20 mouse cellular contexts compared by ENCODE assay signal in the genomic region with DNA sequence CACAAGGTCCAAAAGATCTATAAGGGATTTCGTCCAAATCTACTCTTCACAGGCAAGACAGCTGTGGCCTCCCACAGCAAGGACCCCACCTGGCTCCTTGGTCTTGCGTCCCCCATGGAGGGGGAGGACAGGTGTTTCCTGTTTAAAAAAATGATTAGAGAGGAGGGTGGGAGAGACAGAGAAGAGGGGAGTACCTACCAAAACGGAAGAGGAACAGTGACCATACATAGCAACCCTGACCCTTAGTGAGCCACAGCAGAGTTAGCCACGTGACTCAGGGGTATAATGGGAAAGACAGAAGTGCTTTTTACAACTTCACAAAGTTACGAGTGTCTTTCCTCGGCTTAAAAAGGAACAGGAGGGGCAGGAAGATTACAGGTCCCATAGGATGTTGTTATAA. TPM values are rescaled to one million over a fixed set of nuclear protein-coding genes. Genes with fewer than 3 reads are reported as not detected.
DNase-seq lines count a peak whose midpoint lies in the region; ATAC-seq lines count a peak whose summit lies in the region.
"Had no signal": no experiment of that assay in that cellular context is flagged by ENCODE, and none has a peak within 500 bp of the region (broad histone marks: within the 10 kb centered on the region; RNA-seq: fewer than 3 reads in every experiment).

No protein-coding gene starts in this region.

- no peaks in the 10 kb centered on the region for H3K9me3 ChIP-seq in limb, embryonic 13.5 days
- H3K9me3 ChIP-seq in limb, embryonic 10.5 days (replicated peaks), result no peaks in the 10 kb centered on the region
- no peaks in the 10 kb centered on the region for H3K9me3 ChIP-seq in hindbrain, embryonic 10.5 days
- H3K9me3 ChIP-seq: embryonic facial prominence, embryonic 12.5 days; forebrain, embryonic 13.5 days; heart, embryonic 15.5 days; hindbrain, embryonic 13.5 days had no signal

- no peaks in the 10 kb centered on the region for H3K27me3 ChIP-seq in limb, embryonic 13.5 days
- no peaks in the 10 kb centered on the region for H3K27me3 ChIP-seq in limb, embryonic 10.5 days (ENCODE audit: low read depth, poor library complexity, severe bottlenecking)
- H3K27me3 ChIP-seq in hindbrain, embryonic 10.5 days (ENCODE audit: insufficient read depth, poor library complexity, severe bottlenecking), result no peaks in the 10 kb centered on the region
- H3K27me3 ChIP-seq: embryonic facial prominence, embryonic 12.5 days; forebrain, embryonic 13.5 days; heart, embryonic 15.5 days; hindbrain, embryonic 13.5 days had no signal

- DNase-seq in limb, embryonic 10.5 days (ENCODE audit: low spot score), result no peak
- peak; percentile 27 to 47 for DNase-seq in thymus, postnatal 36 days
- DNase-seq in hindbrain, embryonic 10.5 days (ENCODE audit: low spot score), result no peak
- no peak for DNase-seq in heart, adult 9 months (ENCODE audit: low spot score in 2 of 2)
- DNase-seq: cerebellum, adult 8-10 months; kidney, adult 8-10 months; kidney, postnatal 25 days; midbrain, embryonic 14.5 days had no signal

- no peaks in the 10 kb centered on the region for H3K4me1 ChIP-seq in limb, embryonic 13.5 days
- no peaks in the 10 kb centered on the region for H3K4me1 ChIP-seq in limb, embryonic 10.5 days
- H3K4me1 ChIP-seq in hindbrain, embryonic 10.5 days (replicated peaks), result peaks cover 5% of the 10 kb centered on the region
- H3K4me1 ChIP-seq: embryonic facial prominence, embryonic 12.5 days; forebrain, embryonic 13.5 days; heart, embryonic 15.5 days; hindbrain, embryonic 13.5 days had no signal

- no peak overlapping the region for H3K27ac ChIP-seq in limb, embryonic 13.5 days
- H3K27ac ChIP-seq in limb, embryonic 10.5 days, result no peak overlapping the region
- no peak overlapping the region for H3K27ac ChIP-seq in hindbrain, embryonic 10.5 days
- H3K27ac ChIP-seq: embryonic facial prominence, embryonic 12.5 days; forebrain, embryonic 13.5 days; heart, embryonic 15.5 days; hindbrain, embryonic 13.5 days; left cerebral cortex, adult 2 months; liver, embryonic 14.5 days; macrophage had no signal

- WGBS in limb, embryonic 13.5 days, result 43% methylated on average over 6 of the region's 6 CpGs
- 75% methylated on average over 6 of the region's 6 CpGs for WGBS in limb, embryonic 10.5 days
- 81% methylated on average over 6 of the region's 6 CpGs for WGBS in hindbrain, embryonic 10.5 days

- peak; percentile 48; the same call in 1 of the 2 replicates for ATAC-seq in limb, embryonic 13.5 days (ENCODE audit: low FRiP score, low read depth)
- peak; percentile 75 for ATAC-seq in common myeloid progenitor, adult 5-6 weeks (replicated peaks; ENCODE audit: low read depth, poor library complexity, severe bottlenecking)
- ATAC-seq in neutrophil, adult 5-6 weeks (ENCODE audit: extremely low read depth, insufficient number of reproducible peaks, low FRiP score, poor library complexity, severe bottlenecking), result peak; percentile 55; the same call in 1 of the 2 replicates
- ATAC-seq: forebrain, embryonic 13.5 days had no signal

- no peak overlapping the region for H3K4me2 ChIP-seq in limb, embryonic 13.5 days (replicated peaks)
- H3K4me2 ChIP-seq: embryonic facial prominence, embryonic 12.5 days; forebrain, embryonic 13.5 days; heart, embryonic 15.5 days; hindbrain, embryonic 13.5 days had no signal

- no peaks in the 10 kb centered on the region for H3K36me3 ChIP-seq in limb, embryonic 13.5 days
- no peaks in the 10 kb centered on the region for H3K36me3 ChIP-seq in limb, embryonic 10.5 days
- H3K36me3 ChIP-seq in hindbrain, embryonic 10.5 days, result no peaks in the 10 kb centered on the region
- H3K36me3 ChIP-seq: embryonic facial prominence, embryonic 12.5 days; heart, embryonic 15.5 days; hindbrain, embryonic 13.5 days had no signal

- H3K9ac ChIP-seq in limb, embryonic 13.5 days, result no peak overlapping the region
- H3K9ac ChIP-seq: embryonic facial prominence, embryonic 12.5 days; forebrain, embryonic 13.5 days; heart, embryonic 15.5 days; hindbrain, embryonic 13.5 days; liver, embryonic 14.5 days had no signal

- H3K4me3 ChIP-seq in limb, embryonic 13.5 days, result no peak overlapping the region
- H3K4me3 ChIP-seq in limb, embryonic 10.5 days, result no peak overlapping the region
- no peak overlapping the region for H3K4me3 ChIP-seq in hindbrain, embryonic 10.5 days
- H3K4me3 ChIP-seq: embryonic facial prominence, embryonic 12.5 days; erythroblast, embryonic 14.5 days; forebrain, embryonic 13.5 days; heart, embryonic 15.5 days; hindbrain, embryonic 13.5 days; left cerebral cortex, adult 2 months; myocyte had no signal

RNA-seq across cellular contexts. Expression of a gene that starts 26.8 kb away (rescaled TPM):
- polyA plus RNA-seq in limb, embryonic 13.5 days (2015; fragmentation: Nextera tagmentation; extraction: Ambion mirVana), result 25.6 and 28.3 TPM in 2 replicates
- 15.8 and 17.5 TPM in 2 replicates for polyA plus RNA-seq in limb, embryonic 10.5 days (2016; fragmentation: Nextera tagmentation; extraction: Ambion mirVana)
- total RNA-seq in common myeloid progenitor, adult 5-6 weeks (2017), result 1.0 and 2.4 TPM in 2 replicates
- total RNA-seq in neutrophil, adult 5-6 weeks (2017), result 18.5 and 20.6 TPM in 2 replicates
- polyA plus RNA-seq in hindbrain, embryonic 10.5 days (2016; fragmentation: Nextera tagmentation; extraction: Ambion mirVana), result 17.2 and 18.8 TPM in 2 replicates

Comparison
In these comparisons a context has a peak if more than half of its experiments do, and no peak if none do; other contexts are left out.
1. DNase-seq: peak in thymus, postnatal 36 days (2 of 2); none in limb, embryonic 10.5 days (single experiment), hindbrain, embryonic 10.5 days (single experiment) and heart, adult 9 months (0 of 2).
2. Peak in every context shown above with its lines, with median percentiles within 50 percentile points of each other: ATAC-seq.